16 mouse cellular contexts compared by ENCODE assay signal in genomic region chr15:10789371-10789770, GRCm38 (mm10).
"Had no signal": no experiment of that assay in that cellular context is flagged by ENCODE, and none has a peak within 500 bp of the region (broad histone marks: within the 10 kb centered on the region; RNA-seq: fewer than 3 reads in every experiment).

No protein-coding gene starts in this region.

- ATAC-seq: inflammation-experienced regulatory T-cells, adult 6 months; intestine, embryonic 16.5 days had no signal

- H3K36me3 ChIP-seq: liver, embryonic 13.5 days; stomach, embryonic 15.5 days had no signal

- H3K9me3 ChIP-seq: liver, embryonic 13.5 days; stomach, embryonic 15.5 days had no signal

- H3K9ac ChIP-seq: liver, embryonic 13.5 days; stomach, embryonic 15.5 days had no signal

- H3K4me3 ChIP-seq: left cerebral cortex, adult 2 months; liver, embryonic 13.5 days; stomach, embryonic 15.5 days had no signal

- H3K27ac ChIP-seq: kidney, postnatal 0 days; left cerebral cortex, adult 2 months; liver, embryonic 13.5 days; stomach, embryonic 15.5 days had no signal

- H3K4me1 ChIP-seq: liver, embryonic 13.5 days; stomach, embryonic 15.5 days had no signal

- H3K4me2 ChIP-seq: liver, embryonic 13.5 days; stomach, embryonic 15.5 days had no signal

- H3K27me3 ChIP-seq: liver, embryonic 13.5 days; stomach, embryonic 15.5 days had no signal

- DNase-seq: kidney, adult 18-20 months; kidney, postnatal 36 days; layer of hippocampus, postnatal 36 days; liver, embryonic 13.5 days; lung, adult 2 months; lung, postnatal 36 days; midbrain, embryonic 14.5 days; retina, postnatal 1 day; right cerebral cortex, postnatal 25 days; spleen, adult 18-20 months; thymus, postnatal 25 days had no signal
